Mouse (Mus musculus): ENCODE measurements around the gene Tspan9. TPM values are rescaled to one million over a fixed set of nuclear protein-coding genes. Genes with fewer than 3 reads are reported as not detected.

Gene Tspan9
- polyA plus RNA-seq, 1 experiment from 2014 or later: 156 TPM

DNA sequence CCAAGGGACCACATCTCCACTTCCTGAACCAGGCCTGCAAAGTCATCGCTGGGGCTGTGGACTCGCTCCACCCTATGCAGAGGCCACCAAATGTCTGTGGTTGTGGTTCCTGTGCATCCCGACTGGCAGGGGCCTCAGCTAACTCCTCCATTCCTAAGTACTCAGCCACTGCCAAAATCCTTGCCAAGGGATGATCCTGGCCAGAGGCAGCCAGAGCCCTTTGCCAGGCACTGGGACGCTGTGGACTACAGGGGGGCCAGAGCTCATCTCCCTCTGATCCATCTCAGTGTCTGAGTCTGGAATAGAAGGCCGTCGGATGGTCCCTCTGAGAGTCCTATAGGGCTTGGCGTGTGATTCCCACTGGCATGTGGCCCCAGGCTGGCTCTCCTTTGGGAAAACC lies 193.5 kb downstream of the Tspan9 start:
- Histone ChIP-seq H3K36me3 (0 out of 2 replicates have a peak, but pooled peaks cover 6% of the 10 kb centered on the region), H3K27ac (replicated peaks) (no peak overlapping the region), H3K27me3 (no peaks in the 10 kb centered on the region), H3K4me3 (replicated peaks) (no peak overlapping the region), H3K4me2 (replicated peaks) (no peak overlapping the region), H3K9ac (no peak overlapping the region), H3K9me3 (replicated peaks) (no peaks in the 10 kb centered on the region), H3K4me1 (no peaks in the 10 kb centered on the region)
- ATAC-seq (ENCODE audit: insufficient number of reproducible peaks, low FRiP score, low TSS enrichment, low read depth): no peak
- 83% methylated on average over 7 of the region's 7 CpGs for WGBS

DNA sequence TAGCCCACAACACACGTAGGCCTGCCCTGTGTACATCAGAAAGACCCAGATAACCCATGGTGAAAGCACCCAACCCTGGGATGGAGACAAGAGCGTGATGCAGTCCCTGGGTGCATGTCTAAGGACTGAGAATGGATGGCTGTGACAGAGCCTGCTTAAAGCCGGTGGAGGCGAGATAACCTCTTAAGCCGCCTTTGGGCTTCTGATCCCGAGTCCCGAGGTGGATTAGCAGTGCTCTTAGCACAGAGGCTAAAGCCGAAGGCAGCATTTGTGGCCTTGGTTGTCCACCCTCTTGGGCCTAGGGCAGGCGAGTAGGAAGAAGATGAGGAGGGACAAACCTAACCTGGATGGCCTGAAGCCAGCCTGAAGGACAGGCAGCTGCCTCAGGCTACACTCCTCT lies 194.7 kb downstream of the Tspan9 start:
- Histone ChIP-seq H3K4me3 (replicated peaks) (no peak overlapping the region), H3K27me3 (no peaks in the 10 kb centered on the region), H3K9me3 (replicated peaks) (no peaks in the 10 kb centered on the region), H3K36me3 (0 out of 2 replicates have a peak, but pooled peaks cover 6% of the 10 kb centered on the region), H3K27ac (replicated peaks) (no peak overlapping the region), H3K4me1 (no peaks in the 10 kb centered on the region), H3K9ac (no peak overlapping the region), H3K4me2 (replicated peaks) (no peak overlapping the region)
- ATAC-seq (ENCODE audit: insufficient number of reproducible peaks, low FRiP score, low TSS enrichment, low read depth): no peak
- 81% methylated on average over 9 of the region's 9 CpGs for WGBS

DNA sequence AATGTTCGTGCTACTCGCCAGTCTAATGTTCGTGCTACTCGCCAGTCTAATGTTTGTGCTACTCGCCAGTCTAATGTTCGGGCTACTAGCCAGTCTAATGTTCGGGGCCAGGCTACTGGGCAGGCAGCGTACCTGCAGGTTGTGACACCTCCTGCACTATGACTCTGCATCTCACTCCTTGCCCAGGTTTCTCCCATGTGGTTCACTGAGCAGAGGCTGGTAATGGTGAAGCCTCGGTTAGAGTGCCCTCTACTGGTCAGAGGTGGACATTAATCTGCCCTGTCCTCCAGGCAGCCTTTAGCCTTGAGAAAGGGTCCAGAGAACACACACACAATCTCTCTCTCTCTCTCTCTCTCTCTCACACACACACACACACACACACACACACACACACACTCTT lies 197.7 kb downstream of the Tspan9 start:
- no peak overlapping the region for H3K9ac ChIP-seq
- no peak overlapping the region for H3K4me2 ChIP-seq (replicated peaks)
- no peak overlapping the region for H3K4me3 ChIP-seq (replicated peaks)
- no peaks in the 10 kb centered on the region for H3K4me1 ChIP-seq
- H3K36me3 ChIP-seq: 0 out of 2 replicates have a peak, but pooled peaks cover 12% of the 10 kb centered on the region
- no peaks in the 10 kb centered on the region for H3K9me3 ChIP-seq (replicated peaks)
- H3K27me3 ChIP-seq: no peaks in the 10 kb centered on the region
- 54% methylated on average over 9 of the region's 9 CpGs for WGBS
- no peak overlapping the region for H3K27ac ChIP-seq (replicated peaks)
- ATAC-seq (ENCODE audit: insufficient number of reproducible peaks, low FRiP score, low TSS enrichment, low read depth): peak; percentile 66; the same call in 1 of the 2 replicates

DNA sequence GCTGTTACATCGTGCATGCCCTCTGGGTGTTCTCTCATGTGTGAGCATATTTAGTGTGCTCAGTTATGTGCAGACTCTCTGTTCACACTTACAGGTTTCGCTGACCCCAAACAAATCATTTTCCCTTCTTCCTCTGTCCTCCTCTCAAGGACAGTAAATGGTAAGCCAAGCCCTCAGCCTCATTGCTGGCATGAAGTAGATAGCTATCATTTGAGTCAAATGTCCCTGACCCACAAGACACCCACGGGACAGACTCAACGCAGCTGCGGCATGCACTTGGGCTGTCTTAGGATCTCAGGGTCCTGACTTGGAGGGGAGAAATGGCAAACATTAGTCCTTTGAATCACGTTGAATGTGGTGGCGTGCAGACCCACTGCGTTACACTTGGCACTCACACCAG lies 201.0 kb downstream of the Tspan9 start:
- no peak overlapping the region for H3K9ac ChIP-seq
- H3K27me3 ChIP-seq: no peaks in the 10 kb centered on the region
- H3K4me3 ChIP-seq (replicated peaks): no peak overlapping the region
- no peak overlapping the region for H3K4me2 ChIP-seq (replicated peaks)
- H3K27ac ChIP-seq (replicated peaks): no peak overlapping the region
- no peaks in the 10 kb centered on the region for H3K4me1 ChIP-seq
- H3K9me3 ChIP-seq (replicated peaks): no peaks in the 10 kb centered on the region
- H3K36me3 ChIP-seq: 0 out of 2 replicates have a peak, but pooled peaks cover 17% of the 10 kb centered on the region
- ATAC-seq (ENCODE audit: insufficient number of reproducible peaks, low FRiP score, low TSS enrichment, low read depth): no peak
- 80% methylated on average over 8 of the region's 8 CpGs for WGBS

DNA sequence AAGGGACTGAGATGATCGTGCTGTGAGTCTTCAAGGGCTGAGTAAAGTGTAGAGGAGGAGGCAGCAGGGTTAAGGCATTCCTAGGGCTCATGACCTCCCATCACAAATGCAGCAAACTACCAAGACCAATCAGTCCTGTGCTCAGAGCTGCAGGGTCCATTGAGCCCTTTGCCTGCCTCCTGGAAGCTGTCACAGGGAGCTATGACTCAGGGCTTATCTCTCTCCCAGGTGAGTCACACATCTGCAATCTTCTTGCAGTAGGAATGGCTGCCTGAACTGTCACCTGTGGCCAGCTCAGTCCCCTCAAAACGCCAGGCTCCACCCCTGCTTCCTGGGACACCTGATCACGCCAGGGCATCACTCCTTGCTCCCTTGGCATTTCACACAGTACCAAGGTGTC lies 208.3 kb downstream of the Tspan9 start:
- Histone ChIP-seq H3K4me1 (peaks cover 23% of the 10 kb centered on the region), H3K4me2 (replicated peaks) (no peak overlapping the region), H3K9ac (no peak overlapping the region), H3K4me3 (replicated peaks) (no peak overlapping the region), H3K27ac (replicated peaks) (no peak overlapping the region), H3K36me3 (peaks cover 16% of the 10 kb centered on the region), H3K9me3 (replicated peaks) (no peaks in the 10 kb centered on the region), H3K27me3 (no peaks in the 10 kb centered on the region)
- no peak for ATAC-seq (ENCODE audit: insufficient number of reproducible peaks, low FRiP score, low TSS enrichment, low read depth)
- 85% methylated on average over 3 of the region's 3 CpGs for WGBS

DNA sequence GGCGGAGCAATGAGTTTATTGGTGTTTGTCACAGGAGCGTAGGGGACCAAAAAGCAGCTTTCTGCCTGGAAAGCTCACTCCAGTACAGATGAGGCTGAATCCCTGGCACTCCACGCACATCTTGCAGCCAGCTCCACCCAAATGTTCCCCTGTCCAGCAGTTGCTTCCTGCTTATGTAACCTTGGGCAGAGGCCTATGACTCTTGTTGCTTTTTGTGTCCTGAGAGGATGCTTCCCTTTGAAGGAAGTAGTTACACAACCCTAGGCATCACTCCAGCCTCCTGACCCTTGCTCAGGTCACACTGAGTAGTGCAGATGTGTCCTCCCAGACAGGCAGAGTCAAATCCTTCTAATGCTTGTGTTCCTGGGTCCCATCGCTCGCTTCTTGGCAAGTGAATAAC lies 209.6 kb downstream of the Tspan9 start:
- no peak for ATAC-seq (ENCODE audit: insufficient number of reproducible peaks, low FRiP score, low TSS enrichment, low read depth)
- H3K4me2 ChIP-seq (replicated peaks): no peak overlapping the region
- H3K27ac ChIP-seq (replicated peaks): no peak overlapping the region
- H3K27me3 ChIP-seq: no peaks in the 10 kb centered on the region
- WGBS: 76% methylated on average over 5 of the region's 5 CpGs
- H3K9me3 ChIP-seq (replicated peaks): no peaks in the 10 kb centered on the region
- peaks cover 23% of the 10 kb centered on the region for H3K4me1 ChIP-seq
- H3K36me3 ChIP-seq: peaks cover 11% of the 10 kb centered on the region
- no peak overlapping the region for H3K9ac ChIP-seq
- H3K4me3 ChIP-seq (replicated peaks): no peak overlapping the region

DNA sequence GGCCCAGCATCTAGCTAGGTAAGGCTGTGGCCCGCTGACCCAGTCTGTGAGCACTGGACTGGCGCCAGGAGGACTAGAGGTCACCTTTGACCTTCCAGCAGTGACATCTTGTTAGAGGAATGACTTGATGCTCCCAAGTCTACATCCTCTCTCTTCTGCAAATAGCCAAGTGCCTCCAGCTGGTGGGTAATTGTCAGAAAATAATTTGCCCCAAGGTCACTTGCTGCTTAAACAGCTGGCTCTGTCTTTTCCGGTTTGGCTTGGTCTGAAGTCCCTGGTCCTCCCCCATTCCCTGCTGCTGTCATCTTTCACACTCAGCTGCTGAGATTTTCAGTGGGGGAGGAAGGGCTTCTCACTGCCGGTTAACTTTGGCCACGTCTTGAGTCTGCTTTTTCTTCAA lies 210.7 kb downstream of the Tspan9 start:
- Histone ChIP-seq H3K4me1 (peaks cover 23% of the 10 kb centered on the region), H3K4me2 (replicated peaks) (no peak overlapping the region), H3K27me3 (no peaks in the 10 kb centered on the region), H3K9me3 (replicated peaks) (no peaks in the 10 kb centered on the region), H3K27ac (replicated peaks) (no peak overlapping the region), H3K9ac (no peak overlapping the region), H3K36me3 (peaks cover 11% of the 10 kb centered on the region), H3K4me3 (replicated peaks) (no peak overlapping the region)
- 19% methylated on average over 5 of the region's 5 CpGs for WGBS
- ATAC-seq (ENCODE audit: insufficient number of reproducible peaks, low FRiP score, low TSS enrichment, low read depth): no peak

DNA sequence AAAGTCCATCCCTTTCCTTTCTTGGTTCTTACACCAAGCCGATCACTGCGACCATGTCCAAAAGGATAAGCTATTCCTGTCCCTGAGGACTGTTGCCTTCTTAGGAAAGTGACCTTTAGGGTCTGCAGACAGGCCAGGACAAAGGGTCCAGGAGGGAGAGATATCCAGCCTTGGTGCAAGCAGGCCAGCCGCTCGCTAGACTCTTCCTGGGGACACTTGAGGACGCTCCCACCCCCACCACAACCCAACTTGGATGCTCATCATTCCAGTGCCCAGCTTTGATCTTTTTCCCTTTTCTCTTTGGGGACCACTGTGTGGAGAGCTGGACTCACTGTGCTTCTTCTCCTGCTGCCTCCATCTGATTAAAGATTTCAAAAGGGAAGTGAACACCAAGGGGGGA lies 214.7 kb downstream of the Tspan9 start:
- Histone ChIP-seq H3K27me3 (no peaks in the 10 kb centered on the region; the same call in 1 of the 2 replicates), H3K36me3 (no peaks in the 10 kb centered on the region), H3K4me3 (replicated peaks) (no peak overlapping the region), H3K9me3 (replicated peaks) (no peaks in the 10 kb centered on the region), H3K27ac (replicated peaks) (no peak overlapping the region), H3K9ac (no peak overlapping the region), H3K4me2 (replicated peaks) (no peak overlapping the region), H3K4me1 (peaks cover 19% of the 10 kb centered on the region)
- no peak for ATAC-seq (ENCODE audit: insufficient number of reproducible peaks, low FRiP score, low TSS enrichment, low read depth)
- WGBS: 86% methylated on average over 5 of the region's 5 CpGs

DNA sequence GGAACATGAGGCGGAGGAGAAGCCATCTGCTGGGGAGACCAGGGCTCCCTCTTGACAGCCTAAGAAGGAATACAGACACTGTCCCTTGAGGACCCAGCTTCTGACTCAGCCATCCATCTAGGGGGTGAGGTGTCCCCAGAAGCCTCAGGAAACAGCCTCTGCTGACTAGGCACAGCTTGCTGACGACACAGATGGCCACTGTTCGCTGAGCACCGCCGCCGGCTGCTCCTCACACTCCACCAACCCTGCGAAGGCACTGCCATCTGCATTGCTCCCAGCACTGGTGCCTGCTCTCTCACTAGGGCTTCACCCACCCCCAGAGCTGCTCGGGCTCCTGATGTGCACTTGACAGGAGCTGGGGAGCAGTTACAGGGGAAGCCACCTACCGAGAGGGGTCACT lies 217.5 kb downstream of the Tspan9 start:
- Histone ChIP-seq H3K9ac (no peak overlapping the region), H3K27me3 (no peaks in the 10 kb centered on the region; the same call in 1 of the 2 replicates), H3K4me2 (replicated peaks) (no peak overlapping the region), H3K36me3 (no peaks in the 10 kb centered on the region), H3K27ac (replicated peaks) (no peak overlapping the region), H3K4me1 (no peaks in the 10 kb centered on the region), H3K9me3 (replicated peaks) (no peaks in the 10 kb centered on the region), H3K4me3 (replicated peaks) (no peak overlapping the region)
- ATAC-seq (ENCODE audit: insufficient number of reproducible peaks, low FRiP score, low TSS enrichment, low read depth): no peak
- 67% methylated on average over 9 of the region's 9 CpGs for WGBS

DNA sequence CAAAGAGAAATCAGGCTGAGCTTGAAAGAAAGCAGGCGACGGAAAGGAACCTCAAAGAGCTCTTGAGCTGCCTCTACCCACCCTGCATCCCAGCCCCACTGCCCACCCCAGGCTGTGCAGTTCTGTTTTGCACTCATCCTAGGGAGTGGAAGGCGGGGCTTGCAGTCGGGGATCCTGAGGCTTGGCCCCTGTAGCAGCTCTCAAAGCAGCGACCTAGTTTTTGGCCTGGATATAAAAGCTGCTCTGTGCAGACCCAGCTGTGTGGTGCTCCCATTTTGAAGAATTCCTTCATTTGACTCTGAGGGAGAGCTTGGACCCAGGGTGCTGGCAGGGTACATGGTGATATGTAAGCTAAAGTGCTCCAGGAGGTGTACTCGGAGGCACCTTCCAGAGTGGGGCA lies 218.6 kb downstream of the Tspan9 start:
- Histone ChIP-seq H3K4me2 (replicated peaks) (no peak overlapping the region), H3K36me3 (no peaks in the 10 kb centered on the region), H3K9ac (no peak overlapping the region), H3K27ac (replicated peaks) (no peak overlapping the region), H3K4me3 (replicated peaks) (no peak overlapping the region), H3K27me3 (no peaks in the 10 kb centered on the region; the same call in 1 of the 2 replicates), H3K9me3 (replicated peaks) (no peaks in the 10 kb centered on the region), H3K4me1 (peaks cover 6% of the 10 kb centered on the region; the same call in 1 of the 2 replicates)
- no peak for ATAC-seq (ENCODE audit: insufficient number of reproducible peaks, low FRiP score, low TSS enrichment, low read depth)
- WGBS: 69% methylated on average over 6 of the region's 6 CpGs

DNA sequence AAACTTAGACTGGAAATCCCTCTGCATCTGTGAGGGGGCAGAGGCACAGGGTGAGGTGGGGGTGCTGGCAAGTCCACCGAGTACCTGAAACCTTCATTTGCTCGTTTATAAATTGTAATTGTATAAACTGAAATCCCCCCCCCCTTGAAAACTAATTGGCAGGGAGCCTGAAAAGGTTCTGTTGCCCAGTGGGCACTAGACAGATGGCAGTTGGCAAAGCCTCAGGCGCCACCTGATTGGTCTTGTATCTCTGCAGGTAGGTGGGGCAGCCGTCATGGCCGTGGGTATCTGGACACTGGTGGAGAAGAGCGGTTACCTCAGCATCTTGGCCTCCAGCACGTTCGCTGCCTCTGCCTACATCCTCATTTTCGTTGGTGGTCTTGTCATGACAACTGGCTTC lies 220.1 kb downstream of the Tspan9 start:
- H3K4me3 ChIP-seq (replicated peaks): no peak overlapping the region
- H3K27ac ChIP-seq (replicated peaks): no peak overlapping the region
- no peak overlapping the region for H3K4me2 ChIP-seq (replicated peaks)
- ATAC-seq (ENCODE audit: insufficient number of reproducible peaks, low FRiP score, low TSS enrichment, low read depth): no peak
- H3K9me3 ChIP-seq (replicated peaks): no peaks in the 10 kb centered on the region
- no peak overlapping the region for H3K9ac ChIP-seq
- WGBS: 85% methylated on average over 9 of the region's 9 CpGs
- no peaks in the 10 kb centered on the region for H3K36me3 ChIP-seq
- no peaks in the 10 kb centered on the region; the same call in 1 of the 2 replicates for H3K27me3 ChIP-seq
- peaks cover 6% of the 10 kb centered on the region; the same call in 1 of the 2 replicates for H3K4me1 ChIP-seq

DNA sequence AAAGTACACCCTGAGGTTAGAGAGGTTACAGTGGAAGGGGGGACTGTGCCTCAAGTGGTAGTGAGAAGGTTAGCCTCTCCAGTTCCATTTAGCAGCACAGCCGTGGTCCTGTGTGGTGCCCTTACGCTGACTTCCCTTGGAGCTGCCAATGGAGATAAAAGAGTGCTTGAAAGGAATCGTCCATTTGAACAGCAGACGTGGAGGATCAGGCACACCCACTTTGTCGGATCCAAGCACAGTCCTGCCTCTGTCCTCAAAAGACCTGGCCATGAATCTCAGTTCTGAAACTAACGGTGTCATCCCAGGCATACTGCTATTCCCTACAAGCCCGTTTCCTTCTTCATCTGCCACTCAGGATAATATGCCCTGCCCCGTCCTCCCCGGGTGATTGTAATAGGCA lies 221.4 kb downstream of the Tspan9 start:
- H3K4me1 ChIP-seq: peaks cover 6% of the 10 kb centered on the region; the same call in 1 of the 2 replicates
- no peak for ATAC-seq (ENCODE audit: insufficient number of reproducible peaks, low FRiP score, low TSS enrichment, low read depth)
- no peaks in the 10 kb centered on the region for H3K36me3 ChIP-seq
- no peak overlapping the region for H3K27ac ChIP-seq (replicated peaks)
- WGBS: 70% methylated on average over 9 of the region's 9 CpGs
- H3K4me2 ChIP-seq (replicated peaks): no peak overlapping the region
- H3K9me3 ChIP-seq (replicated peaks): no peaks in the 10 kb centered on the region
- no peak overlapping the region for H3K9ac ChIP-seq
- no peaks in the 10 kb centered on the region; the same call in 1 of the 2 replicates for H3K27me3 ChIP-seq
- no peak overlapping the region for H3K4me3 ChIP-seq (replicated peaks)

Measured in embryonic facial prominence, embryonic 15.5 days (tissue).